Mouse (Mus musculus): ENCODE measurements at regions not wholly inside any gene's neighbourhood (a gene's known extent, or its start where the extent isn't known, plus 50 kb on each side); places are given as distances from the start of the nearest gene placed in this dataset.

DNA sequence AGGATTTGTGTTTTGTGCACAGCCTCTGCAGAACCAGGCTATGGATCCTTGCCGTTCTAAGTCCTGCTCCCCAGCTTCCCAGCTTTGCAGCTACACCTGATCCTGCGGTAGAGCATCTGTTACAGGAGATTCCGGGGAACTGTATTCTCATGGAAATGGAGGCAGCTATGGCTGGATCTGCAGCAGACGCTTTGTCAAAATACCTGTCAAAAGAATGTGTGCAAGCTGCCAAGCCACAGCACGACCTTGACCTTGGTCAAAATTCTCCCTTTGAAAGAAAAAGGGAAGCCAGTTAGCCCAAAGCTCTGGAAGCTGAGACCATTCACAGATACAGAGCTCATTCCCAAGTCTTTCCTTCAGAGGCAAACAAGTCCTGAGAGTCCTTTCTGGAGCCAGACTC, 255.3 kb downstream of the Med13l start:
- in situ Hi-C loops (cut with MboI, MseI) = loop anchor here (5.0 kb wide), 1 partner anchor 33 kb away; no protein-coding TSS in a partner anchor

DNA sequence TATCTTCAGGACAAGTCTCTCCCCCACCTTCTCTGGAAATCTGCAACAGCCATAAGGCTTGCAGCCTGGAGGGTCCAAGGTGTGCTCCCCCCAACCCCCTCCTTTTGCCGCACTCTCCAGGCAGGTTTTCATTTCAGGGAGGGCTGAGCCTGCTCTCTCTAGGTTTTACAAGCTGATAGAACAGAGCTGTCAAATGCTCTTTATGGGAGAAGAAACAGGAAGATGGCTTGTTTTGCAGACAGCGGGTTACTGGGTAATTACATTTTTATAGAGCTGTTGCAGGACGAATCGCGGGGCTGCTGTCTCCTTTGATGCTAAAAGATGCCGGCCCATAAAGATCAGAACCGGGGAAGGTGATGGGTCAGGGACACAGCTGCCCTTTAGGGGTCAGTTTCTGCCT, 257.8 kb downstream of the Med13l start:
- in situ Hi-C loops (cut with MboI, MseI) = loop anchor here (5.0 kb wide), 1 partner anchor 36 kb away; no protein-coding TSS in a partner anchor

DNA sequence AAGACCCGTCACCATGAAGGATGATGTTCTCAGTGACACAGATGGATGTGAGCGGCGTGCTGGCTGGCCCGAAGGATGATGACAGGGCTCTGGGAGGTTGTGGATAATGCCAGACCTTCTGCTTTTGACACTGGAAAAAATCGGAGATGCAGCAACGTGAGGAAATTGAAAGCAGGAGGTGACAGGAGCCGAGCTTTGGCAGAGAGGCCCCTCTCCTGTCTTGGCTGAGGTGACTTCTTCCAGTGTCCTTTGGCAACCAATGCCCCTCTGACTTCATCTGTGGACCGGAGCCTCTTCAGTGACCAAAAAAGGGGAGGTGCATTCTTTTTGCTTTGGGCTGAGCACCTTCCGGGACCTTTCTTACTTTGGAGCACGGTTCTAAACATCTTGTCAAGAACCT, 264.3 kb downstream of the Med13l start:
- in situ Hi-C loops (cut with MboI, MseI) = no loop called here

DNA sequence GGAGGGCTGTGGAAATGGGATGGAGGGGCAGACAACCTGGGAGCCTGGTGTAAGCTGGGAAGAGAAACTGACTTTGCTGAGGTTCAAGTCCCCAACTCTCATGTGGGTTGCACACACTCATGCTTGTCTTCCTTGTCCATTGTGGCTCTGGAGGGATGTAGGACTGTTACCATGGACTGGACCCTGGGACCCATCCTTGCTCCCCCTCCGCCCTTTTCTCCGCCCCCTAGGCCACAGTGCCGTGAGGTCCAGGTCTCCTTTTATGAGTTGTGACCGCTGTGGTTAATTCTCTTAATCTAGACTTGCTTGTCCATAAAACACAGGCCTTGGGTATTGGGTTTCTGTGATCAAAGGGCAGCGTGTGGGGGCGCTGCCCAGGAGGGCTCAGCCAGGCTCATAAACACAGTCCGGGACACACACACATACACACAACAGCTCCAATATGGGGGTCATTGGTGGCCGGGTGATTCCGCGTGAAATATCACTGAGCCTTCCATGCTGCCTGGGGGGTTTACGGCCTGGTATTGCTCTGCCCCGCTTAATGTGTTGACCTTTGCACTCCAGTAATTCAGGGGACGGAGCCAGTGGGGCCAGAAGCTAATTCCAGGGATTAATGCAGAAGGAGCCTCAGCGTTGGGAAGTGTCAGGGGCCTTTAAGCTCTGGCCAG, 268.7 kb downstream of the Med13l start:
- in situ Hi-C loops (cut with MboI, MseI) = no loop called here

DNA sequence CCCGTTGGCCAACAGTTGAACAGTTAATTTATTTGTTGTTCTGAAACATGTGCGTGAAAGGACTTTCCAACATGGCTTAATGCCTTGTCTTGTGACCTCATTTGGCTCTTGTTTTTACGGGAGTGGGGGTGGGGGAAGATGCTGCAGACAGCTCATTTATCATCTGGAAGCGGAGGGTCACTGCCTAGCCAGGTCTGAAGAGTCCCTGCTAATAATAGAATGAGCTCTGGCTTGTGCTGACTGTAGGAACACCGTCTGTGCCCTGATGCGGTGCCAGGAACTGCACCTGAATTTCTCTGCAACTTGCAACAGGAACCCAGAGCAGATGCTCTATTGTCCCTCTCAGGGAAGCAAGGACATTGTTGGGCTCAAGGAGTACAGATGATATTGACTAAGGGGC, 272.2 kb downstream of the Med13l start:
- in situ Hi-C loops (cut with MboI, MseI) = no loop called here

DNA sequence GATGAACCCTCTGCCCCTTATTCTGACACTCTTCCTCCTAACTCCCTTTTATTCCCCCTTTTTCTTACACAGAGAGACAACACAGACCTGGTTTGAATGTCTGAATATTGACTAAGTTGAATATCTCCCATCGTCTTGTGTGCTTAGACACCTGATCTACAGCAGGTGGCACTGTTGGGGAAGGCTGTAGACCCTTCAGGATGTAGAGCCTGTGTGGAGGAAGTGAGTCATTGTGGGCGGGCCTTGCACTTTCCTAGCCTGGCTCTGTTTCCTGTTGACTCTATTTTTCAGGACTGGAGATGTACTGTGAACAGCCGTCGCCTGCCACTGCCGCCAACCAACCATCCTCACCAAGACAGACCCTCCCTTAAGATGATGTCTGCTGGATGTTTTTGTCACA, 273.6 kb downstream of the Med13l start:
- in situ Hi-C loops (cut with MboI, MseI) = no loop called here

DNA sequence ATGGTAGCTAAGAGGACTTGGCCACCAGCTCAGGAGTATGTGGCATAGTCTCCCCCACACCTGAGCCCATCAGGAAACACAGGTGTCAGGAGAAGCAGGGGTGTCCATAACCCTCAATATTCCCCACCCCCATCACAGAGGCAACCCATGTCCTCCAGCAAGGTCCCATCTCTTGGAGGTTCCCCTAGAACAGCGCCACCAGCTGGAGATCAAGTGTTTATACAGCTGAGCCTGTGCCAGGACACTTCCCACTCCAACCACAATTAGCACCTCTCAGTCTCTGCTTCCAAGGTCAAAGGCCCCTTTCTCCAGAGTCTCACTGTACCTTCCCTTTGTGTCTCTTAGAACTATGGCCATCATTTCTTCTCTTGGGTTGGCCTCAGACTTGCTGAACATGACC, 276.5 kb downstream of the Med13l start:
- in situ Hi-C loops (cut with MboI, MseI) = no loop called here

DNA sequence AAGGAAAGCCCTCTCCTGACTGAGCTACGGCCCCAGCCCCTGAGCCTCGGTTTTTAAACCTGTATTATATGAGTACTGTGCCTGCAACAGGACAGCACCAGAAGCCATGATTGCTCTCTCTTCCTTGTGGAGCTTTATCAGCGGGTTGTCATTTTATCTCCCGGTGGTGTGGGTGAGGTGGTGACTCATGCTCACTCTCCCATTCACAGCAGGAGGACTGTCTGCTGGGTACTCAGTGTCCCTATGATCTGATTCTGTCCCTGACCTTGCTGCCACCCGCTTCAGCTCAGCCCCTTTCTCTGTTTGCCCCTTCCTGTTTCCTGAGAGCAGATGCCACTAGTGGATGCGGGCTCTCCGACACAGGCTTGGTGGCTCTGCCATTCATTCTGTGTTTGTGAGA, 277.9 kb downstream of the Med13l start:
- in situ Hi-C loops (cut with MboI, MseI) = no loop called here

DNA sequence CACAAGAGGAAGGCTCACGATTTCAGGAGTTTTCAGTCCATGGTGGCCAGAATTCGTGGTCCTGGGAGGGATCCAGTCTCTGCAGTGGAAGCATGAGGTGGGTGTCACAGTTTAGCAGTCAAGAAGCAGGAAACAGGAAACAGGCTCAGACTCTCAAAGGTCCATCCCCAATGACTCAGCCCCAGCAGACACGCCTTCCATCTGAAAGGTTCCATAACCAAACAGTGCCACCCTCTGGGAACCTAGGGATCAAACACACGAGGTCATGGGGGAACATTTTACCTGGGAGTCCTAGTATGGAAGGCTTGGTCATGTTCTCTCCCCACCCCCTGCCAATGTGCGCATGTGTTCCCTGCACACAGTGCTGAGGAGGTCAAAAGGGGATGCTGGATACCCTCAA, 279.4 kb downstream of the Med13l start:
- in situ Hi-C loops (cut with MboI, MseI) = no loop called here

DNA sequence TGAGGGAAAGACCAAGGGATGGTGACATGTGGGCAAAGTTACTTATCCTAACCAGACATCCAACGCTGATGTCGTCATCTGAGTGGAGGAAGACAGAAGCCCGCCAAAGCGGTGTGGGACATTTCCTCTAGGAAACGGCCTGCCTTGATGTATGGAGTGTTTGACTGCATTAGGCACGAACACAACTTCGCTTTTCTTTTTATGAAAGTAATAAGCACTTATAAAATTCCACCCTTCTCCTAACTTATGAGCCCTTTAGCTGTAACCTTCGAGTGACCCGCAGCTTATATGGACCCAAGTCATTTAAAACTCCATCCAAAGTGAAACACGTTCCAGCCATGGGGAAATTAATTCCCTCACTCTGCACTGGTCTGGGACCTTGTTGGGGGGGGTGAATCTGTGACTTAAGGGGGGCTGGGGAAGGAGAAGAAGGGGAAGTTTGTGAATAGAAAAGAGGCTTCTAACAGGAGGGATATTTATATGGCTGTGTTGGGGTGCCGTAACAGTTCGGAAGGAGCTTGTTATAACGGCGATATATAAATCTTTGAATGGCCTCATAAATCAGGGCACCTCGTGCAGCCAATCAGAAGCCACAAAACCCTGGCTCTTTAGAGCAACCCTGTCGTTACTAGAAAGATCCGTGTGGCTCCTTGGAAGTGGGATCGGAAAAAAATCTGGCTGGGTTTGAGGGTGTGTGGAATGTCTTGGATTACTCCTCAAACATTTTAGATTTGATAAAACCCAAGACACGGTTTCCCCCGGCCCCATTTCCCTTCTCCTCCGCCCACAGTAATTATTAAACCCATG, 280.9 kb downstream of the Med13l start:
- in situ Hi-C loops (cut with MboI, MseI) = no loop called here

DNA sequence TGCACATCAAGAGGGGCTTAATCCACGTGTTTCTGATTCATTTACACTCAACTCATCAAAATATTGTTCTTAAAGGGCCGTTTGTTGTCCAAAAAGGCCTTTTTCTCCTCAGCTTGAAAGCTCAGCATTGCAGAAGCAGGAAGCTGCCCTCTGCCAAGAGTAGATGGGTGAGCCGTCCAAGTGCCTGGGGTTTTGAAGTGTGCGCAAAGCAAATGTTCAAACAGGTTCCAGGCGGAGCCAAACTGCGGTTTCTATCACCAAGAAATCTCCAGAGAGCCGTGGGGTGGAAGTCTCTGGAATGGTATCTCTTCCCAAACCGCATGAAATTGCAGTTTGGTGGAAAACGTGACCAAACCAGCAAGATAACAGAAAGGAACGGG, 281.5 kb downstream of the Med13l start:
- in situ Hi-C loops (cut with MboI, MseI) = no loop called here

DNA sequence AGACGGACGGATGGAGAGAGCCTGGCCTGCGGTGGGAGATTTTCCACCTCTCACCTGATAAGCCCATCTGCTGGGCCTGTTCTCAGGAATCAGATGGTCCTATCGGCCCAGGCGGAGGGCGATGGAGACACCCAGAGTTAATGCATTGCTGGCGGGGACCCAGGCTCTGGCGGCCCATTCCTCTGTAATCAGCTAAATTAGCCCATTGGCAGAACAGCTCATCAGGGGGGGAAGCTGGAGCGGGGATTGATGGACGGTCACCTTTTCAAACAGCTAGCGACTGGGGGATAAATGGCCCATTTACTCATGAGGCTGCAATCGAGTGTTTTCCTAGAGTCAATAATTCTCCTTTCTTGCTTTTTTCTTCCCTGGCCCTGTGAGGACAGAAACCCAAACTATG, 296.5 kb downstream of the Med13l start:
- in situ Hi-C loops (cut with MboI, MseI) = no loop called here

DNA sequence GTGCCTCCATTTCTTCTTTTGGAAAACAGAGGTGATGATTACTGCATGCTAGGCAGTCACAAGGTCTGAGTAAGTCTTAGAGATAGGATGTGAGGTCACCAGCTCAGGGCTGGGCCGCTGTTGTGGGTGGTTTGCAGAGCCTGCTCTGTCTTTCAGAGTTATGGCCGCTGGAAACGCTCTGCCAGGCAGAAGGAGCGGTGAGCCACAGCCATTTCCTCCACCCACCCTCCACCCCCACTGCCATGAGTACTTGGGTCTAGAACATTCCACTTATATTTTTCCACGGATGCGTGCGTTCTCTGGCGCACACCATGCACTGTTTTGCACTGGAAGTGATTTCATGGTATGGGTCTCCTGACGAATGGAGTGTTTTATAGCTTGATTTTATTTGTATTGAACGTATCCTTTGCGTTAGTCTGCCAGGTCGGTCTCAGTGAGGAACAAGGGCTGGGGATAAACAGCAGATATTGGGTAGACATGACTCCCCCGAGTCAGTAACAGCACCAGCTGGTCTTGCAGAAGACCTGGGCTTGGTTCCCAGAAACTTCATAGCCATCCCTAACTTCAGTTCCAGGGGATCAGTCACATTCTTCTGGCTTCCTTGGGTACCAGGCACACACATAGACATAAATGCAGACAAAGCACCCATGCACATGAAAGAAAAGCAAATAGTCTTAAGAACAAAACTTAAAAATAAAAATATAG, 300.8 kb downstream of the Med13l start:
- in situ Hi-C loops (cut with MboI, MseI) = no loop called here

DNA sequence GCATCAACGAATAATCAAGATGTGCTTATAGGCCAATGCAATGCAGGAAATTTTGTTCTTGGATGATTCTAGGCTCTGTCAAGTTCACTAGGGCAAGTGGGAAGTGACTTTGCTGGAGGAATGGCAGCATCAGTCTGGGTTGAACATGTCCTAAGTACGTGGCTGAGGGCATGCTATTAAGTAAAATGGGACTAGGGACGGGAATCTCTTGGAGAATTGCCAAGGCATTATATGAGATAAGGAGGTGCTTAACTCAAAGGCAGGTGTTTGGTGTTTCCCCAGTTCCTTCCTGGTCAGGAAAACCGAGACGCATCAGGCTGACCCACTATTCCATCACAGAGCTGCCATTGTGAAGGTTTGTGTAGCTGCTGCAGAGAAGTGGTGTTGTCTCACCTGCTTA, 307.0 kb downstream of the Med13l start:
- in situ Hi-C loops (cut with MboI, MseI) = no loop called here

DNA sequence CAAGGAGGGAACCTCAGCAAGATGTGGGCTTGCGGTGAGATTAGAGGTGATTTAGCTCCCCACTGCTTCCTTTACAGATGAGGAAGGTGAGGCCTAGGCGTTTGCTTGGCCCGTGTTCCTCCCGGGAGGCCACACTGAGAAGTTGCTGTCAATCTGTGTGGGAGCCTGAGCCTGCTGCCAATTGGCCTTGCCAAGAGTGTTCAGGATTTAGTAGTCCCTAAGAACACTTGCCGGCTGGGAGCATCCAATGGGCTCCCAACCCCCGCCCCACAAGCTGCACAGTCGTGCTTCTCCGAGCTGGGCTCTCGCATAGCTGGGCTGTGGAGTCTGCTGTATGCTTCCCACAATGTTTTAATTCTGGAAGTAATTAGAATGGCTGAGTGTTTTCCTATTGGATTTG, 308.9 kb downstream of the Med13l start:
- in situ Hi-C loops (cut with MboI, MseI) = no loop called here

DNA sequence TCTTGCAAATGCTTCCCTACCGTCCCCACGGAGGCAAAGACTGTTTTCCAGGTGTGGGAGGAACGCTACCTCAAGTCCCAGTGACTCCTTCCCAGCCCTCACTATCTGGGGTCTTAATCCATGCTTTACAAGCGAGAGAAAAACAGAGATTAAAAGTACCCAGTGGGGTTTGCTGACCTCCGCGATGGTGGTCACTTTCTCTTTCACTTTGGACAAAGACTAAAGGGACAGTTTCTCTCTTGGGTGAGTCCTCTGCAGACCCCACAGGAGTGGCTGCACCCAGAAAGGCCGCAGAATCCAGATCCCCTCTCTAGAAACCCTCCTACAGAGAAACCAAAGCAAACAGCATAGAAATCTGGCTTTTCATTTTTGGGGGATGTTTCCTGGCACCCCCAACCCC, 313.4 kb downstream of the Med13l start:
- in situ Hi-C loops (cut with MboI, MseI) = no loop called here

DNA sequence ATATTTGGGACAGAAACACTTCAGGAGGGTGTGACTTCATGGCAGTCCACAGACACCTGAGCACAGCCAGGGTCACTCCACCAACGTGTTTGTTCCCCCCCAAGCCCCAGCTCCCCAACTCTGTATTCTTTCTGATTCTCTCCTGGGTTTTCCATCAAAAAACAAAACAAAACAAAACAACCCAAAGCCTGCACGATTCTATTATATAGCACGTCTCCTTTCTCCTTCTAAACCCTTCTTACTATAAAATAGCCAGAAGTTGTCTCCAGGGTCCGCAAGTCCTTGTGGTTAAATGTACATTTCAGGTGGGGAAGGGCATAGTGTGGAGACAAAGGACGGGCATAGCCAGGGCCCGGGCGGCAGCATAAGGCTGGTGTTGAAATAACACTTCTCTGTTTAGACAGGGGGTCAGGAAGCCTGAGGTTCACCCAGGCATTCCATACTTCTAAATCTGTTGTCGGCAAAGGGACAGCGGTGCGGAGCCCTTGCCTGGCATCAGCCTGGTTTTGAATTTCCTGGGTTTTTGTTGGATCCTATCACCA, 314.7 kb downstream of the Med13l start:
- in situ Hi-C loops (cut with MboI, MseI) = no loop called here

DNA sequence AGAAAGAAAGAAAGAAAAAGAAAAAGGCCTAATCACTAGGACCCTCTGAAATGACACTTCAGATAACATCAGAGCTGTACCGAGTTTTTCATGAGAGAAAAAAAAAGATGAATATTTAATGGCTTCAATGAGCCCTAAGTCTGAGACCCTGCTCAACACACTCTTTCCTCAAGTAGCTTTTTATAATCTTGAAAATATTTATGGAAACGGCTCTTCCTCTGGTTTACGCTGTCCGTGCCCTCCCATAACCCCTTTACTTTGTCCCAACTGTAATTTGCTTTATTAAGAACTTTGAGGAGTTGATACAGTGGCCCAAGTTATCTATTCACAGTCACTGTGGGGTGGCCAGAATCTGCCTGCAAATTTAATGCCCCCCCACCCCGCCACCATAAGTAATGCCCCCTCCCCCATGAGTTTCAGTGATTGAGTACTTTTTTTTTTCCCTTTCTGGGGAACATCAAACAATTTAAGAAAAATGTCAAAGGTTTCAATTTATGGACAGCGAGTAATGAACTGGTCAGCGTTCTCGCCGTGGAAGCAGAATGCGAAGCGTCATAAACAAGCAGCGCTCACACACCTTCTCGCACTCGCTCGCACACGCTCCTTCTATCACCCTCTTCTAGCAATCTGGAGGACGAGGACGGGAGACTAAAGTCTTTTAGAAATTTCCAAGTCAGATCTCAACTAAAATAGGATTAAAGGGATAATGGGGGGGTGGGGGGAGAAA, 316.3 kb downstream of the Med13l start:
- in situ Hi-C loops (cut with MboI, MseI) = no loop called here

DNA sequence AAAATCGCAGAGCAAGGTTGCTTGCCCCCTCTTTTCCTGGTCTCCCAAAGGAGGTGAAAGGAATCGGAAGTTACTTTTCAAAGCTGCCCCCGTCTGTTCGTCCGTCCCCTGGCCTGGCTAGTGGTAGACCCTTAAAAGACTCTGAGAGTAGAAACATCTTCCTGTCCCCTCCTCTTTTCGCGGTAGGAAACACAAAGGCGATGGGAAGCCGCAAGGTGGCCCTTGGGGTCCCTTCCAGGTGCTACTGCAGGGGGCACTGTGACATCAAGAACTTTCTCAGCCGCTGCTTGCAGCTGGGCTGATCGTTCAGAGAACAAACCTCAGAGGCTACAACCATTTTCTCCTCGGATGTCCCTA, 316.8 kb downstream of the Med13l start:
- in situ Hi-C loops (cut with MboI, MseI) = no loop called here

DNA sequence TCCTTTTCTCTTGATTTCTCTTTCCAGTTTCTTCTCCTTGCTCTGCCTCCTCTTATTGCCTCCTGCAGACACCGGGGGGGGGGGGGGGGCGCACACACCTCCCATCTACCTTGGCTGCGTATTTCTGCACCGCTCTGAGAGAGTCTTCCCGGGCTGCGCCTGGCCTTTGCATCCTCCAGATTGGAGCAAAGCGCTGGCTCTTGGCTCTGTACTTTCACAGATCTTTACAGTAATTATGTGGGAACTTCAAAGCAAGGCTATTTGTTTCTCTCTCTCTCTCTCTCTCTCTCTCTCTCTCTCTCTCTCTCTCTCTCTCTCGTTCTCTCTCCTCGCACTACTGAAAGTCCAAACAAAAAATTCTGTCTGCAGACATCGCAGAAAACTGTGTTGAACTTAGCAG, 317.4 kb downstream of the Med13l start:
- in situ Hi-C loops (cut with MboI, MseI) = no loop called here

DNA sequence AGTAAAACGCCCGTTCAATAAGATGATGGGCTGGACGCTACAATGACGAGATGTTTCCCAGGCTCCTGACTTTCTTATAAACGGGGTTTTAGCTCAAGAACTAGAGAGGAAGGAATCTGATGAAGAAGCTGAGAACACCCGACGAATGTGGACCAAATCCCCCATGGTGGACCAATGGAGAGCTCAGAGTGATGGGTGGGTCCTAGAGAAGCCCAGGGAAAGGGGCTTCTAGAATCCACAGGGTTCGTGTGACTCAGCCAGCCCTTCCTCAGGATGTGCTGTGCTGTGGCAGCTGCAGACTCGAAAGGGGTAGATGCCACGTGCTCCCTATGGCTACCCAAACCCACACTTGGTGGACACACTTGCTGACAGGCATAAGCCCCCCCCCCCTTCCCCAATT, 318.2 kb downstream of the Med13l start:
- in situ Hi-C loops (cut with MboI, MseI) = no loop called here

Measured in T-helper 1 cell (primary cell).